Mouse (Mus musculus) olfactory bulb, adult 2 months (tissue): ENCODE data around the gene Ctsf. TPM values are rescaled to one million over a fixed set of nuclear protein-coding genes. Genes with fewer than 3 reads are reported as not detected.
A peak's percentile ranks its signal among the peaks of the same experiment; 100 is the strongest.

Experiments
- H3K27ac ChIP-seq: fragments of 200-500 bp; 2 replicates; pipeline ENCODE4 v1.5.1; 2012; ENCODE audit warnings: low read depth, low read length; ENCODE audit not compliant: insufficient read depth
- H3K4me1 ChIP-seq: fragments of 200-500 bp; 2 replicates; pipeline ENCODE4 v1.6.1; 2012; ENCODE audit warnings: low read length; ENCODE audit not compliant: control insufficient read depth, insufficient read depth
- H3K4me3 ChIP-seq: fragments of 200-500 bp; 2 replicates; pipeline ENCODE4 v1.5.1; 2012; ENCODE audit warnings: mild to moderate bottlenecking, low read depth, low read length, moderate library complexity; ENCODE audit not compliant: insufficient read depth
- CTCF ChIP-seq: fragments of 200-500 bp; IDR thresholded peaks from 2 replicates; pipeline ENCODE4 v1.5.1; 2012; ENCODE audit warnings: low read depth, mild to moderate bottlenecking, low read length, moderate library complexity; ENCODE audit not compliant: insufficient read depth
- POLR2A ChIP-seq: fragments of 200-500 bp; IDR thresholded peaks from 2 replicates; pipeline ENCODE4 v1.6.1; 2012; ENCODE audit warnings: mild to moderate bottlenecking, low read depth, low read length, moderate library complexity; ENCODE audit not compliant: insufficient read depth
- WGBS: fragments of 180-500 bp; shearing (Covaris S2); methylation state at CpG from one replicate; pipeline ENCODE4 v1.1.7; 2018; 5-methylcytosine and 5-hydroxymethylcytosine counted together
- polyA plus RNA-seq: library from polyadenylated mRNA; stranded (reverse); fragments of >200 nt; gene quantifications from 2 replicates; pipeline ENCODE4 v1.2.4, GENCODE M21; 2012; ENCODE audit warnings: low replicate concordance; ENCODE audit not compliant: missing spikeins, insufficient read depth, insufficient read length

Gene Ctsf
- polyA plus RNA-seq, 1 experiment, result not detected

DNA sequence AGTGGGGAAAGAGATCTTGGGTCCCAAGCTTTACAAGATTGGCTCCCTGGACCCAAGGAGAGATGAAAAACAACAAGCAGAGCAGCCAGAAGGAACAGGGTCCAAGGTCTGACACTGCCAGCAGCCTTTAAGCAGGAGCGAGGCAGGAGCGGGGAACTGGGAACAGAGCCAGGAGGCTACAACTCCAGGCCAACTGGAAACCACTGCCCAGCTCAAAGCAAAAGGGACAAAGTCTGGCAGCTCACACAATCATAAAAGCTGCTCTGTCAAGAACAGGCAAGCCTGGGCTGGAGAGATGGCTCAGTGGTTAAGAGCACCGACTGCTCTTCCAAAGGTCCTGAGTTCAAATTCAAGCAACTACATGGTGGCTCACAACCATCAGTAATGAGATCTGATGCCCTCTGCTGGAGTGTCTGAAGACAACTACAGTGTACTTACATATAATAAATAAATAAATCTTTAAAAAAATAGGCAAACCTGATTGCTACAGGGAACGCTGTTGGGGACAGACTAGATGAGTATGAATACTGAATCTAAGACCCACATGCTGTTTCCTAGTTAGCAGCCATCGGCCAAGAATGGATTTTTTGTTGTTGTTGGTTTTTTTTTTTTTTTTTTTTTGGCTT is 34.1 kb upstream of the Ctsf start:
- Histone ChIP-seq H3K27ac (no peak overlapping the region), H3K4me1 (no peaks in the 10 kb centered on the region), H3K4me3 (no peak overlapping the region)
- TF ChIP-seq POLR2A (no peak), CTCF (no peak)
- 42% methylated on average over 5 of the region's 5 CpGs for WGBS

DNA sequence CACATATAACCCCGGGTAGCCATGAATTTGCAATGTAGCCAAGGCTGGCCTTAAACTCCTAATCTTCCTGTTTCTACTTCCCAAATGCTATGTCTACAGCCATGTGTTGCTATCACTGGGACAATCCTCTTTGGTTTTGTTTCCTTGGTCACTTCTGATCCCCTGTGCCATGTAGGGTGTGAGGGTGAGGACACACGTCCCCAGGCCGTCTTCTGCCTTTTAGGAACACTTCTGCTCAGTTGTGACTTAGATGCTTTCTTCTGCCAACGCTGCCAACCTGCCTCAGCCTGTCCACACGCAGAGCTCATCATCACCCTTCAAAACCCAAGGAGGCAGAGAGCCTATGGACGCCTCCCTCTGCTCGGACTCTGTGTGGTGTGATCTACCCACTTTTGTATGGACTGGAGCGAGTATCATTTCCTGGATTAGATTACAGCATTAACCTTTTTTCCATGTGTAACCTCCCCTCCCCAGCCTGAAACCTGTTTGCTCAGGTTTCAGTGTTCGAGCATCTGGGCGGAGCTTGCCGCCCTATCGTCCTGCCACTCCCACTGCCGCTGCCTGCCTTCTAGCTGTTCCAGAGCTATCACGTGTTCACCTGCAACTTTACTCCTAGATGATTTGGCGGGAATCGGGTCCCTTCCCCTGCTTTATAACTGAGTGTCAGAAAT is 26.4 kb upstream of the Ctsf start:
- Histone ChIP-seq H3K4me3 (no peak overlapping the region), H3K27ac (no peak overlapping the region), H3K4me1 (no peaks in the 10 kb centered on the region; the same call in 1 of the 2 replicates)
- TF ChIP-seq CTCF (no peak), POLR2A (no peak)
- WGBS, result 69% methylated on average over 16 of the region's 16 CpGs

DNA sequence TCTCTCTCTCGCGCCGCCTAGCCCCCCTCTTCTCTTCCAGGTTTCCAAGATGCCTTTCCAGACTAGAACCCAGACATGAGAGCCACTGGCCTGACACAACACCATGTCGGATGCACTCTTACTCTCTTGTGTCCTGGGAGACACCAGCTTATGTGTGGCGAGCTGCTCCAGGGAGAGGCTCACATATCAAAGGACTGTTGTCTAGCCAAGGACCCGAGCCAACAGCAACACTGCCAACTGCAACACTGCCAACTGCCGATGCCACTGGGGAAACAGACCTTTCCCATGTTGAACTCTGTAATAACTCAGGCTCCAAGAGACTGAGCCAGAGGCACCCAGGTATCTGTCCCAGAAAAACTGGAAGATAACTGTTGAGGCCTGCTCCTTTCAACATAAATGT is 25.8 kb upstream of the Ctsf start:
- TF ChIP-seq POLR2A (no peak), CTCF (no peak)
- 40% methylated on average over 7 of the region's 7 CpGs for WGBS
- no peak overlapping the region for H3K4me3 ChIP-seq
- no peak overlapping the region for H3K27ac ChIP-seq
- H3K4me1 ChIP-seq, result no peaks in the 10 kb centered on the region; the same call in 1 of the 2 replicates

DNA sequence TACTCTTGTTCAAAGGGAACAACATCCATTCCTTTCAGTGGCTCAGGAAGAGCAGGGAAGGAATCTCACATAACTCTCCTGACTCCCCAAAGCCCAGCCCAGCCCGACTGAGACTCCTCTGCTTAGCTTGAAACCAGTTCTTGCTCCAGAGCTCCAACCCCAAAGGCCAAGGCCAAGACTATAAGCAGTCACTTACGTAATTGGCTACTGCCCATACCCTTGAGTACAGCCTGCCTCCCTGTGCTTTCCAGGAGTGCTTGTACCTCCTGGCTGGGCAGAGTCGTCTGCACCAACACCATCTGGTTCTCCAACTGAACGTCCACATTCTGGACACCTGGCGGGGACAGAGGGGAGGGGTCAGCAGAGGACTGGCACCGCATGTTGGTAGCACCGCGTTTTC is 21.0 kb upstream of the Ctsf start:
- no peaks in the 10 kb centered on the region; the same call in 1 of the 2 replicates for H3K4me1 ChIP-seq
- 89% methylated on average over 8 of the region's 8 CpGs for WGBS
- H3K4me3 ChIP-seq, result no peak overlapping the region
- no peak for TF ChIP-seq CTCF
- TF ChIP-seq POLR2A, result no peak
- H3K27ac ChIP-seq, result no peak overlapping the region

DNA sequence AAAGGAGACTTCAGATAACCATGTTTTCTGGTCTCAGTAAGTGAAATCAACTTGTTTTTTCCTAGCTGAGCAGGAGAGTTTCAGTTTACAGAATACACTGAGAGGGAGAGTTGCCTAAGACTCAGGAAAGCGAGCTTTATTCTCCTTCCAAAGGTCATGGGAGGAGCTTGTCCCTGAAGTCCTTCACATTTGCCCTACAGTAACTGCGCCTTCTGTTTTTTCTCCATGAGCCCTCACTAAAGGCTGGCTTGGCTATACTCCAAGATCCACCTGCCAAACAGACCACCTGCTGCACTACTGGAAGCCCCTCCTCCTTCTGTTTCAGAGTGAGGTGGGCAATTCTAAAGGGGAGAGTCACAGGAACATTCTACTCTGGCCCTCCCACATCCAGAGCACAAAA is 18.8 kb upstream of the Ctsf start:
- Histone ChIP-seq H3K27ac (no peak overlapping the region), H3K4me3 (no peak overlapping the region), H3K4me1 (peaks cover 6% of the 10 kb centered on the region)
- TF ChIP-seq CTCF (no peak), POLR2A (no peak)
- 74% methylated on average over 2 of the region's 2 CpGs for WGBS

DNA sequence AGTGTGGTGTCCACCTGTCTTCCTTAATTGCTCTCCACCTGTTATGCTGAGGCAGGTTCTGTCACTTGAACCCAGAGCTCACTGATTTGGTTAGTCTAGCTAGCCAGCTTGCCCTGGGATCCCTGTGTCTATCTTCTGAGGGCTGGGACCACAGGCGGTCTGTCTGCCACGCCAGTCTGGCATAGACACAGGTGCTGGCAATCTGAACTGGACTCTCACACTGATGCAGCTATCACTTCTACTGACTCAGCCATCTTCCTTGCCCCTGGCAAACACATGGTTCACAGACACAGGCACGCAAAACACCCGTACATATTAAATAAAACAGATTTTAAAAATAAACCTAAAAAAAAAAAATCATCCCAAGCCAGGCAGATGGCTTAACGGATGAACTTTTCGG is 17.9 kb upstream of the Ctsf start:
- H3K27ac ChIP-seq, result no peak overlapping the region
- 95% methylated on average over 6 of the region's 6 CpGs for WGBS
- TF ChIP-seq POLR2A (no peak), CTCF (no peak)
- H3K4me3 ChIP-seq, result no peak overlapping the region
- H3K4me1 ChIP-seq, result peaks cover 6% of the 10 kb centered on the region

DNA sequence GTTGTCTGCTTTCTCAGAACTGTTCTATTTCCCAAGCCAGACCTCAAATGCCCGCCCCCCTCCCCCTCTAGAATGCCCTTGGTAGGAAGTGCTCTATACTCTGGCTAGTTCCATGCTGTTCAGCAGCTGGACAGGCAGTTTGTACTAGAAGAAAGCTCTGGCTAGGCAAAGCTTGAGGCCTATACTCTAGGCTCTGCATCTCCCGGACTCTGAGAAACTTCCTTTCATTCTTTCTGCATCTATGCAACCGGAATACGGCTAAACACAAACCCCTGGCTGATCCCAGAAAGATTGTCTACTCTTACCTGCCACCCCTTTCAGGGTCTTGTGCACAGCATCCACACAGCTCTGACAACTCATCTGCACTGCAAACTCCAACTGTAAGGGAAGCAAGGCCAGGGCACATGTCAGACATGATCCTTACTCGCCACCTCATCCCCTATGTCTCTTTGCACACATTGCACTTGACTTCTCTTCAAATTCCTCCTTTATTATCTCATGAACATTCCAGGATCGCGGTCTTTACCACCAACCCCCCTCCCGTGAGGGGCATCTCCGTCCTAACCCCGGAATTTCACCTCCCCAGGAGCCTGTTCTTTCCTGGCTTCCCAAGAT is 16.3 kb upstream of the Ctsf start:
- WGBS, result 18% methylated on average over 10 of the region's 10 CpGs
- H3K27ac ChIP-seq, result 0 out of 2 replicates have a peak overlapping the region, but pooled peaks have one; percentile 8
- TF ChIP-seq POLR2A, result no peak
- peaks cover 6% of the 10 kb centered on the region; the same call in 1 of the 2 replicates for H3K4me1 ChIP-seq
- H3K4me3 ChIP-seq, result peak overlapping the region; percentile 60

DNA sequence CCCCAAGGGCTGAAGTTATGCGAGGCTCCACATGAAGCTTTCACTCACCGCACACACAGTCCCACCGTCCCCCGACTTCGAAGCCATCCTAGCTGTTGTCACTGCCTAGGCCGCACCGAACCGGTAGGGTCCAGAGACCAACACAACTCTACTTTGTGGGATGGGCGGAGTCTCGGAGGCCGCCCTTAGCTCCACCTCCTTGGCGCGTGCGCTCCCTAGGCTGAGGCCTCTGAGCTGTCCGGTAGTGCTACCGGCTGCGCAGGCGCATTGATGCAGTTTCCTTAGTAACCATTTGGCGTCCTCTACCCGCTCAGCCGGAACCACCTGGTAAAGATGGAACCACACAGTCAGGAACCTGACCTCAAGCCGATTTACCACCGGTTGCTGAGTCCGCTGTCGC is 15.8 kb upstream of the Ctsf start, which contains the start of the genes Ccs and Ccdc87:
TSS of gene Ccs (minus strand) at position 184 of the 400 bp plus-strand sequence.
TSS of gene Ccdc87 (plus strand) at position 218 of the 400 bp plus-strand sequence.
- Histone ChIP-seq H3K4me1 (peaks cover 6% of the 10 kb centered on the region; the same call in 1 of the 2 replicates), H3K27ac (0 out of 2 replicates have a peak within 1 kb of the TSS, but pooled peaks have one; percentile 8), H3K4me3 (peak within 1 kb of the TSS; percentile 60)
- WGBS, result under 1% methylated on average over 25 of the region's 25 CpGs
- no peak for TF ChIP-seq POLR2A
- no peak for TF ChIP-seq CTCF

DNA sequence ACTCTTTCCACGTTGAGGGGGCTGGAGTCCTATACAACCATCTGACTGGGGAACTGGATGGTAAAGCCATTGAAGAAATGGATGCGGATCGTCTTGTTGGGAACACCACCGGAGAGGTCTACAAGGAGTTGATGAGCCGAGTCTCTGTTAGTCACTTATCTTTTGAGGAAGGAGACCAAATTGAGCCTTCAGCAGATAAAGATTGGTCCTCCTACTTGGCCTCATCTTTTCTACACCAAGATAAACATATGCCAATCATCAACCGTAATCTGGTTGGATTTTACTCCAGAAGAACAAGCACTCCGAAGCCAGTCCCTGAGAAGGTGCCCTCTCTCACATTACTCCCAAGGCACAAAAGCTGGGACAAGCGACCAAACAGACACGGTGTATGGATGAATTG is 14.1 kb upstream of the Ctsf start:
- no peak overlapping the region for H3K4me3 ChIP-seq
- WGBS, result 83% methylated on average over 9 of the region's 9 CpGs
- TF ChIP-seq CTCF (no peak), POLR2A (no peak)
- peaks cover 6% of the 10 kb centered on the region; the same call in 1 of the 2 replicates for H3K4me1 ChIP-seq
- H3K27ac ChIP-seq, result no peak overlapping the region
